Mouse (Mus musculus): ENCODE results near the gene Mrpl58. TPM values are rescaled to one million over a fixed set of nuclear protein-coding genes. Genes with fewer than 3 reads are reported as not detected.
"Not testable (repeated sequence)": the region's sequence is repeated elsewhere in the genome, so short reads cannot be mapped to it uniquely, and the experiment has no call there.

Mrpl58 gene
- polyA plus RNA-seq, 1 experiment: 129 TPM

DNA sequence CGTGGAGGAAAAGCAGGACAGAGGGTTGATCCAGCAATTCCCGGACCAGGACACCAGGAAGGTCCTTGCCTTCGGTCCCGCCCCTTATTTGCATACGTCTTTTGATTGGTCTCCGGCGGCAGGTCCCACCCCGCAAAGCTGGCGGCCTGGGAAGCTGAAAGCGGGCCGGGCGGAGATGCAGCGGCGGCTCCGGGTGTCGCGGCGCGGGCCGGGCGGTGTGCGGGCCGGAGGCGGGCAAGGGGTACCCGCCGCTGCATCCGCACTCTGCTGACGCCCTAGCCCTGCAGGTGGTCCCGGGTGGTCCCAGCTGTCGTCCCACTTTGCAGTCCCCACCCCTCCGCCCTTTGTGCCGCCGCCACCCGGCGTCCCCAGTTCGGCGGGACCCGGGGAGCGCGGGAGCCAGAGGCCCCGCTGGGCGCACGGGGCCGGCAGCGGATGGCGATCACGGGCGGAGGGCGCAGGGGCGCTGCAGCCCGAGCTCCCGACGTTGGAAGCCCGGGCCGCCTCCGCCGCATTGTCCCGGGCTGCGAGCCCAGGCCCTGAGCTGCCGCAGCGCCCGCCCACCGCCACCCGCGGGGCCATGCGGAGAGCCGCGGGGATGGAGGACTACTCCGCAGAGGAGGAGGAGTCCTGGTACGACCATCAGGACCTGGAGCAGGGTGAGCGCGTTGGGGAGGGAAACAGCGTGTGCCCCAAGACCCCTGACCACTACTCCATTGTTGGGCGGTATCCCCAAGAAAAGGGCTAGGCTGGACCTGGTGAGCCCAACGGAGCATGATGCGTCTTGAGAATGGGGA lies 21.6 kb upstream of the Mrpl58 start, which contains the start of gene Cdr2l:
Gene Cdr2l (plus strand): TSS at position 174 of the 797 bp plus-strand sequence.
- DNase-seq (ENCODE audit: extremely low spot score in 1 of 2, low spot score in 1 of 2): peak; percentile 73 to 90

DNA sequence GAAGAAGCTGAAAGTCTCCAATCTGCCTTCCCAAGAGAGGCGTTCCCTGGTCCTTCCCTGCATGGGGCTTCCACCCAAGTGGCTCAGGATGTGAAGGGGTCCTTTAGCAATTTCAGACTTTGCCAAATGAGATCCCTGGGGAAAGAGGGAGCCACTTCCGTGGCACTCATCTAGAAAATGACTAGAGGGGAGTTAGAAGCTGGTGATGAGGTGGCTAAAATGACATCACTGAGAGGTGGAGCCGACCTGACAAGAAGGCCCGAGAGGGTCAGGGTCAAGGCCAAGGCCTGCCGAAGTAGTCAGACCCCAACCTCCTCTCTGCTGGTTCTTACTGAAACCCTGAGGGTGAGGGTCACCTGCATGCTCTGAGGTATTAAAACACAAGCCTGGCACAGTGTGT lies 20.7 kb upstream of the Mrpl58 start:
- peak in 1 of 2 experiments; percentile 9 for DNase-seq (ENCODE audit: extremely low spot score in 1 of 2, low spot score in 1 of 2)

DNA sequence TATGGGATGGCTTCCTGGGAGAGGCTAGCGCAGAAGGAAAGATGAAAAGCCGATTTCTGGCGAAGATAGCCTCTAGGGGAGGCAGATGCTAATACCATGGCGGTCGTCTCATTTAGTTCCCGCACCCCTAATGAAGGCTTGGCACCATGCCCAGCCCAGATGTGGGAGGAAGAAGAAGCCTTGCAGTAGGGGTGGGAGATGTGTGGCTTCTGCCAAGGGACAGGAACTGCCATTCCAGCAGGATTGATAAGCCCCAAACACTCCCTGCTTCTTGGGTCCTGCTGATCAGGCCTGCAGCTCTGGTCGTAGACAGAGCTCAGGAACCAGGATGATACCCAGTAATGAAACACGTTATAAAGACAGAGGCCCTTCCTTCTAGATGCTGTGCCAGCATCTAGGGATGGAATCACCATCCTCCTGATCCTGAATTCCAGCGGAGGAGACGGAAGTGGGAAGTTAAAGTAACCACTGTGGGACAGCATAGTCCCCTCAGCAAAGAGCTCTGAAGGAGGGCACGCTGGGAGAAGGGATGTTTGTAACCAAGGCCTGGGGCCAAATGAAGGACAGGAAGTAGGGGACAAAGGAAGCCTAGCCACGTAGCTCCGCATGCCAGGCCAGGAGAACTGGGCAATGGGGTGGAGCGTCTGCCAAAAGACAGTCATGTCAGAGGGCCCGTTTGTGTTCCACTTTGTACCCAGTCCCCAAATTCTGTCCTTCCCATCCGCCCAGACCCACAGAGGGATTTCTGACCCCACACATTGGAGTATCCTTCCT lies 19.7 kb upstream of the Mrpl58 start:
- peak in 1 of 2 experiments; percentile 64 for DNase-seq (ENCODE audit: extremely low spot score in 1 of 2, low spot score in 1 of 2)

DNA sequence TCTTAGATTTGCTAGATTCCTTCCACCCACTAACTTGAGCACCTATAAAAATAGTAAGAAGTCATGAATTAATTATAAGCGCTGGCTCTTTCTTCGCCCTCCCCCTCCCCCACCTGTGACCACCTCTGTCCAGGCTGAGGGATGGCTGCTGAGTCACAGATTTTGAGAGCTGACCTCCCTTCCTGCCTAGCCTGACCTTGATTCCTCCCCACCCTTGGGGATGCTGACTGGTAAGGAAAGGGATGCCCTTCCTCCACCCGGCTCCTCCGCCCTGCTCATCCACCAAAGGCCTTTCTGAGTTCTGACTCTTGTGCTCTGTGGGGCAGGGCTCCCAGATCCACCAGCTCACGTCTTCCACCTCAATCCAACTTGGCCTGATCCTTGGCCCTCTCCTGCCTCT lies 19.0 kb upstream of the Mrpl58 start:
- no peak for DNase-seq (ENCODE audit: extremely low spot score in 1 of 2, low spot score in 1 of 2)

DNA sequence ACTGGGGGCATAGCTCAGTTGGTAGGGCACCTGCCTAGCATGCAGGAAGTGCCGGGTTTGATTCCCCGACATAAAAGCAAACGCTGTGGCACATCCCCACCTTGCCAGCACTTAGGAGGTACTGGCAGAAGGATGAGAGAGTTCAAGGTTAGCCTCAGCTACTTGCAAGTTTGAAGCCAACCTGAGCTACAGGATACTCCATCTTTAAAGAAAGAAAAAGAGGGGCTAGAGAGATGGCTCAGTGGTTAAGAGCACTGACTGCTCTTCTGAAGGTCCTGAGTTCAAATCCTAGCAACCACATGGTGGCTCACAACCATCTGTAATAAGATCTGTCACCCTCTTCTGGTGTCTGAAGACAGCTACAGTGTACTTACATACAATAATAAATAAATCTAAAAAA lies 16.7 kb upstream of the Mrpl58 start:
- DNase-seq (ENCODE audit: extremely low spot score in 1 of 2, low spot score in 1 of 2): not testable (repeated sequence)

DNA sequence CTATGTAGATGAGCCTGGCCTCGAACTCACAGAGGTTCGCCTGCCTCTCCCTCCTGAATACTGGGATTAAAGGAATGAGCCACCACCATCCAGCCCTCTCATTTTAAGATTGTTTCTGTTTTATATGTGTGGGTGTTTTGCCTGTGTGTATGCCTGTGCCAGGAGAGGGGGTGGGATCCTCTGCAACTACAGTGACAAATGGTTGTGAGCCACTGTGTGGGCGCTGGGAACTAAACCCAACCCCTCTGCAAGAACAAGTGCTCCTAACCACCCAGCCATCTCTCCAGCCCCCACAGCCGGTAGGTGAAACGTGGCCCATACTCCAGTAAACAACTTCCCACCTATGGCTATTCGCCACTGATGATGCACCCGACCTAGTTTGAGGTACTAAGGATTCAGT lies 12.2 kb upstream of the Mrpl58 start:
- DNase-seq (ENCODE audit: extremely low spot score in 1 of 2, low spot score in 1 of 2): no peak

DNA sequence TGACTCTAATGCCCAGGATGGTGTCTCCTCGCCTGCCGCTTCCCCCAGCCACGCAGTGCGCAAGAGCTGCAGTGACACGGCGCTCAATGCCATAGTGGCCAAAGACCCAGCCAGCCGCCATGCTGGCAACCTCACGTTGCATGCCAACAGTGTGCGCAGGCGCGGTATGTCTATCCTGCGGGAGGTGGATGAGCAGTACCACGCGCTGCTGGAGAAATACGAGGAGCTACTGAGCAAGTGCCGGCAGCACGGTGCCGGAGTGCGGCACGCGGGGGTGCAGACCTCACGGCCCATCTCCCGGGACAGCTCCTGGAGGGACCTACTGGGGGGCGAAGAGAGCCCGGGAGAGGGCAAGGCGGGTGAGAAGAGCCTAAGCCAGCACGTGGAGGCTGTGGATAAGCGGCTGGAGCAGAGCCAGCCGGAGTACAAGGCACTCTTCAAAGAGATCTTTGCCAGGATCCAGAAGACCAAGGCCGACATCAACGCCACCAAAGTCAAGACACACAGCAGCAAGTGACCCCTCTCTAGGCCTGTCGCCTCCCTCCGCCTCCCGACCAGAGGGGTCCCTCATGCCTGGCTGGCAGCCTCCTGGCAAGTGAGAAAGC lies 9.7 kb upstream of the Mrpl58 start:
- no peak for DNase-seq (ENCODE audit: extremely low spot score in 1 of 2, low spot score in 1 of 2)

DNA sequence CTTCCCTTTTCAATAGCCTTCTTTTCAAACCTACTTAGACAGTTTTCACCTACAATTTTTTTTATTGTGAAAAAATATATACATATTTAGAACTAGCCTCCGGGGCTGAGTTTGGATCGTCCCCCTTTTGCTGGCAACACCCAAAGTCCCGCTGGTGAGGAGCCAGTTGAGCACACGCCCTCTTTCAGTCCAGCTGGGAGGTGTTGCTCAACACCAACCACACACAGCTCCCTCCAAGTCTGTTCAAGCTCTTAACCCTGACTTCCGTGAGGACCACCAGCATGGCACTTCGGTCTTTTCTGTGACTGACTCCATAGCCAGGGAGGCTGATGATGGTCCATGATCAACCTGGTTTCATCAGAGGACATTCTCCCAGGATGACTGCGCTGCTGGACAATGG lies 5.5 kb upstream of the Mrpl58 start:
- no peak for DNase-seq (ENCODE audit: extremely low spot score in 1 of 2, low spot score in 1 of 2)

DNA sequence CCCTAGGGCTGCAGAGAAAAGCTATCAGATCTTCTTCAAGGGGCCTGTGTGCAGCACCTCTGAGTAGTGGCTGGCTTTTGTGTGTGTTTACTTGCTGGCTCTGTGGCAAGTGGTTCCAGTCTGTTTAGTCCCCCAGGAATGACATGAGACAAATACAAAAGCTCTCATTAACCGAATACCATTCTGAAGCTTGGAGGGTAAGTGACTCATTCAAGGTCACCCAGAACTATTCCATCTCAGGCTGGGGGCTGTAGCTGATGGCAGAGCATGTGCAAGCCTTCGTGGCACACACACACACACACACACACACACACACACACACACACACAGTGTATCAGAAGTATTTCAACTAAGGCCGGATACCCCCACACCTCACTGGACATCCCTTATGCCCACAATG lies 3.4 kb upstream of the Mrpl58 start:
- no peak for DNase-seq (ENCODE audit: extremely low spot score in 1 of 2, low spot score in 1 of 2)

DNA sequence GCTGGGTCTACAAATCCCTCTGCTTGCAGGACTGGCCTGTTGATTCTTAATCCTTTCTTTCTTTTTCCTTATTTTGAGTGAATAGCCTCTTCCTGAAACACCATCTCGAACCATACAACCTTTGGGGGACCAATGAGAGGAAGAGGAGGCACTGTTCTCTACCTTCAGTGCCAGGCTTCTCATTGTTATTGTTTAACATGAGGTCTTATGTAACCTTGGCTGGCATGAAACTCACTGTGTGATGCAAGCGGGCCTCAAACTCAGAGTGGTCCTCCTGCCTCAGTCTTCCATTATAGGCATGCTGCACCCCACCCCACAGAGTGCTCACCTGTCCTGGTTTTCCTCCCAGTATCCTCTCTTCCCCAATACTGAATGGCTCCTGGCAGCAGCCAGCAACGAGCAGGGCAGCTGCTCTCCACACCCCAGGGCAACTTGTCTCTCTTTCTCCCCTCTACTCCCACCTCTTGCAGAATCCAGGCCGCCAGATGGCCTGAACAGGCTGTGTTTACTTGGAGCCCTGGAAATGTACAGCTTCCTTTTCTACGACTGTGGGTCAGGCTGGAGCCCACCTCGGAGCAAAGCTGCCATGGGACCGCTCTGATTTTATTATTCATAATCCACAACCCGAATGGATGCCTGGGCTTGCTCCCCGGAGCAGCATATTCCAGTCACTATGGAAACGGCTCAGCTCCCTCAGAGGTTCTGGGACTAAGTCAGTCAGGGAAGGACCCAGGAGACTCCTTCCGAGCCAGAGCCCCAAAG lies 2.7 kb upstream of the Mrpl58 start:
- peak in 1 of 2 experiments; percentile 60 for DNase-seq (ENCODE audit: extremely low spot score in 1 of 2, low spot score in 1 of 2)

DNA sequence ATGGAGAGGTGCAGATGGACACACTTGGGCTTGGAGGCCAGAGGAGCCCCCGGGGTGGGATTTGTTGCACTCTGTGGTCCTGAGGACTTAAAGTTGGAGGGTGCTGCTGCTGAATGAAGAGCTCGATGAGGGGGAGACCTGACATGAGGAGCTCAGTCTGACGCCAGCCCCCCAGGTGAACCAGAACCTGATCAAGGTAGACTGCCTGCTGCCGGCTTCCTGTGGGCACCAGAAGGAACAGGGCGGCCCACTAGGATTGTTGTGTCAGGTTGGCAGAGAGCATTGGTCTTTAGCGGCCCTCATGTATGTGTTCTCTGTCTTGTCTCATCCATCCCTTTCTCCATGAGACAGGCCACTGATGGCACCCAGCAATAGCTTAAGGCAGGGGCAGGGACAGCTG lies 2.2 kb downstream of the Mrpl58 start:
- no peak for DNase-seq (ENCODE audit: extremely low spot score in 1 of 2, low spot score in 1 of 2)

DNA sequence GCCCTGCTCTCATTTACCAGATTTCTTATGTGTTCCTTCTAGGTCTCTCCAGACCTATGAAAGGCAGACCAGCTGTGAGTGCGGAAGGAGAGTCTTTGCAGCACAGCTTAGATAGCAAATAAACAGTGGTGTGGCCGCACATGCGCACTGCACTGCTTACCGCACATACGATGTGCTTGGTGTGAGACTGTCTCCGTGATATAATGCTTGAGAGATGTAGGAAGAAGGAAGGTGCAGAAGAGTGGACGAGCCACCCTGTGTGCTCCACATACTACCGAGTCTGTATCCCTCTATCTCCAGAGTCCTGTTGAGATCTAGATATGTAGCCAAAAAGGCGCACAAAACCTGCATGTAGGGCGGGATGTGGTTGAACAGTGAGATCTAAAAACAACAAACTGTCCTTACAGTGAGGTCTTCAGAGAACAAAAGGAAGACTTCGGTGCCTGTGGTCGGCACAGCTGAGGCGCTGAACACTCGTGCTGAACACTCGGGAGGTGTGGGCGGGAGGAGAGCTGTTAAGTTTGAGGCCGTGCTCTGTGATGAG lies 3.4 kb downstream of the Mrpl58 start:
- DNase-seq (ENCODE audit: extremely low spot score in 1 of 2, low spot score in 1 of 2): no peak

DNA sequence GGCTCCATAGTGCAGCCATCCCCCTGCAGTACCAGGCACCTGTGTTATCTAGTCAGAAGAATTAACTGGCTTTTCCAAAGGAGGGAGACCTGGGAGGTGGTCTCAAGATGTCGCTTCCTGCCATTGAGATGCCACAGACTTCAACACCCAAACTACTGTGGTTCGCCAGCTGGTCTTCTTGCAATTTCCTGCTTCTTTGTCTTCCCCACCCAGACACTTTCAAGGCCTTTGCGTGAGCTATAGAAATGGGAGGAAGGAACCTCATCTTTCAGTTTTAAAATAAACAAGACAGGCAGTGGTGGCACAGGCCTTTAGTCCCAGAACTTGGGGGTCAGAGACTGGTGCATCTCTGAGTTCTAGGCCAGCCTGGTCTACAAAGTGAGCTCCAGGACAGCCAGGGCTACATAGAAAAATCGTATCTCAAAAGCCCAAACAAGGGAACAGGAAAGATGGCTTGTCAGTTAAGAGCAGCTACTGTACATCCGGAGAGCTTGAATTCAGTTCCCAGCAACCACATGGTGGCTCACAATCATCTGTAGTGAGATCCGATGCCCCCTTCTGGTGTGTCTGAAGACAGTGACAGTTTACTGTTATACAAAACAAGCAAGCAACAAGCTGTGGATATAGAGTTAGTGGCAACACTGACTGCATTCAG lies 4.8 kb downstream of the Mrpl58 start:
- DNase-seq (ENCODE audit: extremely low spot score in 1 of 2, low spot score in 1 of 2): no peak

DNA sequence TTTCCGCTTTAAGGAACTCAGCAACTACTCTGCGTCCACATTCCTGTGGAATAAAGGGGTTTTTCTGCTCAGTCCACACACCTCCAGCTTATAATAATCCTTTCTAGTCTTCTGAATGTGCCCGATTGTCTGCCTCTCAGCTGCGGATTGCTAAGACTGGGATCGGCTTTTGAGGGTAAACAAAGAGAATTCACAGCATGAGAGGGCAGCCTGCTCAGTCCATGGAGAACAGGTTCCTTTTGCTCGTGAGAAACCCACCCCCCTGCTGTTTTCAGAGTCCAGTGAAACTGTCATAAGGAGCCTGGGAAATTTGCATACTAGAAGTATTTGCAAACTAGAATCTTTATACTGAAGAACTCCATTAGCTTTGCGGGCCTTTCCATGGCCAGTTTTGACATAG lies 6.0 kb downstream of the Mrpl58 start:
- DNase-seq (ENCODE audit: extremely low spot score in 1 of 2, low spot score in 1 of 2): no peak

DNA sequence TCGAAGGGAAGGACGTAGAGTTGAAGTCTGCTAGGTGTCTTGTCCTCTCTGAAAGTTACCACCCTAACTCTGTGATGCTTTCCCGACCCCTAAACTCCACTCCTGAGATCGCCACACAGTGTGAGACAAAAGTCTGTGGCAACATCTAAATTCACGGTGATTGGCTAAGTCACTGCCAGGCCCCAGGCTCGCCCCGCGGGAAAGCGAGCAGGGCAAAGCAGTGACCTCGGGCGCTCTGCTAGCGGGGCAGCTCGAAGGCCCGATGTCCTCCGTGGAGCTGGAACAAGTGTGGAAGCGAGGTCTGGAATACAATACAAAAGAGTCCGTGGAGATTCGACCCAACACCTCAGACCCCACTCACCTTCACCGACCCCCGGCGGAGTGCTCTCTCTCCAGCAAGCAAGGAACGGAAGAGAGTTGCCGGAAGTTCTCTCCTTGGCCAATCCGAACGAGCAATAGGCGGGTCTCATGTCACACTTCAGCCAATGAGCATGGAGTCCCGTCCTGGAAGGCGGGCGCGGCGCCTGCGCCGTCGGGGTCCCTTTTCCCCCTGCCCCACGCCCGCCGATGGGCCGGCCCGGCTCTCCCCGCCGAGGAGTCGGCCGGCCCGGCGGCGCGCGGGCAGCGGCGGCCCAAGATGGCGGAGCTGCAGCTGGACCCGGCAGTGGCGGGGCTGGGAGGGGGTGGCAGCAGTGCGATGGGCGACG lies 16.1 kb downstream of the Mrpl58 start, which contains the start of the genes Atp5h and Kctd2:
Gene Atp5h (minus strand): TSS at position 432 of the 707 bp plus-strand sequence.
Gene Kctd2 (plus strand): TSS at position 598 of the 707 bp plus-strand sequence.
- peak; percentile 92 to 95 for DNase-seq (ENCODE audit: extremely low spot score in 1 of 2, low spot score in 1 of 2)

DNA sequence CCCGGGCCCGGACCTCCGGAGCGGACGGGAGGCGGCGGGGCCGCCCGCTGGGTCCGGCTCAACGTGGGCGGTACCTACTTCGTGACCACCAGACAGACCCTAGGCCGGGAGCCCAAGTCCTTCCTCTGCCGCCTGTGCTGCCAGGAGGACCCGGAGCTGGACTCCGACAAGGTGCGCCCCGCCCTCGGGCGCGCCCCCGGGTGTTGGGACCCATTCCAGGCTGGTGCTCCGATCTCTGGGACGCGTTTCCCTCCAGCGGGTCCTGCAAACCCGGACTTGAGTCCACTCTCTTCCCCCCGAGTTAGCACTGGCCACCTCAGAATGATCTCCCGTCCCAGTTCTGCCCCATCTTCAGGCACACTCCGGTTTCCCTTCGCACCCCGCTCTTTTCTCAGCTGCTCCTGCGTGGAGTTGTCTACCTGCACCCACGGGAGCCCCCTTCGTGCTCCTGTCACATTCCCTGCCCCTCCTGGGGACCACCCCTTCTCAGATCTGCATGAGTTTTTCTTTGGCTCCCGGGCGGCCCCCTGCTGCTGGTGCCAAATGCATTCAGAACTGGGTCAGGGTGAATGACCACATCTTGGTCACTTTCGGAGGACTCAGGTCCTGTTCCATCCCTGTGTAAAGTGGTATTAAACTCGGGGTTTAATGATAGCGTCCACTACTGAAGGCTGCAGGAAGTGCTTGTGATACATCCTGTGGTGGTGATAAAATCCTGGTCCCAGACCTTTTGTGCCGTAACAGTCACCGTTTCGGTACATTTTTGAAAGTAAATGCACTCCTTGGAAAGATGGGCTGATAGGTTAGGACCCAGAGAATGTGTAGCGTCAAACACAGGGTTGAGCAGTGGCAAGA lies 17.0 kb downstream of the Mrpl58 start:
- DNase-seq (ENCODE audit: extremely low spot score in 1 of 2, low spot score in 1 of 2): peak; percentile 35 to 51

DNA sequence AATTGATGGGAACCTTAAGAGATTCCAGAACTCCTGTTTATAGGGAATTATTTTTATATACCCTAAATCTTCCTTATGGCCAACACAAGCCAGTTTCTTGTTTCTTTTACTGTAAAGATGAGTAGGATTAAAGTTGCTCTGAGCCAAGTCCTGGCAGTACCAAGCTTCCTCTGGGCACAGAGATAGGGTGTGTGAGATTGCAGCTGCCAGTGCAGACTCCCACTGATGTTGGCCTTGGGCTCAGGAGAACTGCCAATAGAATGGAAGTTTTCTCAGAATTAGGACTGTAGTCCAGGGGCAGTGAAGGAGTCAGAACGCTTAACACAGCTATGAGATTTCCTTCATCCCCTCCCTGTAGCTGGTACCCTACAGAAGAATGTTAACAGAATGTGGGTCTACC lies 17.8 kb downstream of the Mrpl58 start:
- peak in 1 of 2 experiments; percentile 39 for DNase-seq (ENCODE audit: extremely low spot score in 1 of 2, low spot score in 1 of 2)

DNA sequence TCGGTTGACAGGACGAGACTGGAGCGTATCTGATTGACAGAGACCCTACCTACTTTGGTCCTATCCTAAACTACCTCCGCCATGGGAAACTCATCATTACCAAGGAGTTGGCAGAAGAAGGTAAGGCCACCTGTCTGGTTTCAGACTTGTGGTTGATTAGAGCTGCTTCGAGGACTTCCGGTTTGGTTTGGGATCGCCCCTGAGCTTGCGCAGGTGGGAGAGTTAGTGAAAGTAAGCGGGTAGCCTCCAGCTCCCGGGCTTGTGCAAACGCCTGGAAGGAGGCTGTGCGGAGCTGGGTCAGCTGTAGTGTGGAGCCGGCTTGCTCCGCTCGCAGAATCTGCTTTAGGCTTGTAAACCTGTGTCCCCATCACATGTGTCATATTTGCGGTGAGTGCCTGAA lies 18.4 kb downstream of the Mrpl58 start:
- DNase-seq (ENCODE audit: extremely low spot score in 1 of 2, low spot score in 1 of 2): no peak

Data from frontal cortex, adult 2 months (tissue).